Mouse (Mus musculus): Measurements from ENCODE around the gene Egfl6.

Egfl6 gene

GRCm38 (mm10) chrX:166515923-166516322 is 69.6 kb downstream of the Egfl6 start:
- no peak for DNase-seq

DNA sequence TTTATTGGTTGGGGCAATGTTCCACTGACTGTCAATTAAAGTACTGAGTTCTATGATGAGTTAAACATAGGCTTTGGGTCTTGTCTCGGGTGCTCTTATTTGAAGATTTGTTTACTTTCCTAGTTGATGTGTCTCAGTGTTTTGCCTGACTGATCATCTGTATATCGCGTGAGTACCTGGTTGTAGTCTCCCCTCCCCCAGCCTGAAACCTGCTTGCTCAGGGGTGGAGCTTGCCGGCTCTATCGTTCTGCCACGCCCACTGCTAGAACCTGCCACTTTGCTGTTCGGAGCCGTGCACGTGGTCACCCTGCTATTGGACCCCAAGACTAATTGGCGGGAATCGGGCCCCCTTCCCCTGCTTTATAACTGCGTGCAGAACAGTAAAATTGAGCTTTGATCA is 71.5 kb downstream of the Egfl6 start:
- DNase-seq = peak; percentile 25

GRCm38 (mm10) chrX:166512071-166512470 is 73.4 kb downstream of the Egfl6 start:
- DNase-seq = no peak

DNA sequence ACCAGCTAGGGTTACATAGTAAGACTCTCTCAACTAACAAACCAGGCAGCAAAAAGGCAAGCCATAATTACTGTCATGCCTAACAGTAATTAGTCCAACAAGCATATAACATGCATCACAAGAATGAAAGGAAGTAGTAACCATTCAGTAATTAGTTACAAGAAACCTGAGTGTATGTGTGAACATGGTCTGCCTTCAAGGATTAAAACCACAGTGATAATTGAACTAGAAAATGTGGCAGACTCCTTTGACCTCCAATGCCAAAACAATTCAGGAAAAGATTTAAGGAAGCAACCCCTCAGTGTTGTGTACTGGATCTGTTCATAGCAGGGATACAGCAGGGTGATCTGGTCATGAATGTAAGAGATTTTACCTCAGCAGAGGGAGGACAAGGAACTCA is 74.4 kb downstream of the Egfl6 start:
- DNase-seq = no peak

- DNase-seq = peak; percentile 95
Measured at GRCm38 (mm10) chrX:166509761-166510738, 75.5 kb downstream of the Egfl6 start.

DNA sequence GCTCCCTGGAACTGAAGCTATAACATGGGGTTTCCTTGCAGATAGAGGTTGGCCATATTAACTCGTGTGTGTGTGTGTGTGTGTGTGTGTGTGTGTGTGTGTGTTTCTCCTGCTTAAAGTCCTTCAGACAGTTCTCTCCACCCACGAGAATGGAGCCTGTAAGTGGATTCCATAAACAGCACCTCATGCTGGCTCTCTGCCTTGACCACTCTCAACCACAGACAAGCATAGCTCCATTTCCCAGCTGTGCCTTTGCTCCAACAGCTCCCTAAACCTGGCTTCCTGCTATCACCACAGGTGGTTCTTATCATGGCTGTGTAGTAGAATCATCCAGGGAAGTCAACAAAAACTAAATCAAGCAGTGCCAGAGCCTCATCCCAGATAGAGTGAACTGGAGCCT is 81.1 kb downstream of the Egfl6 start:
- DNase-seq = no peak

GRCm38 (mm10) chrX:166499496-166500190 is 85.9 kb downstream of the Egfl6 start:
- no peak for DNase-seq

GRCm38 (mm10) chrX:166497771-166498170 is 87.7 kb downstream of the Egfl6 start:
- DNase-seq = no peak

GRCm38 (mm10) chrX:166495052-166495451 is 90.5 kb downstream of the Egfl6 start:
- no peak for DNase-seq

DNA sequence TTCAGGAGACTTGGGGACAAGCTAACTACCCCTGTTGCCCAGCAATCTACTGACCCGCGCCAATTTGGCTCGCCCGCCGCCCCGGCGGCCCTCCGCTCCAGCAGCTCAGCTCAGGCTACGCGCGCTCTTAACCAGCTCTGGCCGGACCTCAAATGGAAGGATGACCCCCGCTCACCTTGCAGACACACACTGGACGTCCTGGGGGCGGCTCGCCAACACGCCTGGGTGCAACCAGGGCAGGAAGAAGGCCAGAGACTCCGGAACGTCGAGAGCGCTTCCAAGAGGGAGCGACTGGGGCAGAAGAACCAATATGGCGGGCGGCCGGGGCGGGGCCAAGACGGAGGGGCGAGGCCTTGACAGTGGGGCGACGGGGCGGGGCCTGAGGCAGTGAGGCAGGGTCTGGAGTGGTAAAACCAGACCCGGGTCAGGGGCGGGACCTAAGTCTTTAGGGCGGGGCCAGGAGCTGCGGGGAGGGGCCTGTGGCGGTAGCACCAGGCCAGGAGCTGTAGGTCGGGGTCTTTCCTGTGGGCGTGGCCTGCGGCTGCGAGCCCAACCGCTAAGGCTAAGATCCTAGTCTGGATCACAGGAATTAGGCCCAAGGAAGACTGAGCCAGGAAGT is 106.0 kb downstream of the Egfl6 start, which contains the start of gene Rab9:
TSS of gene Rab9 (minus strand) at position 503 of the 619 bp plus-strand sequence.
- DNase-seq = peak; percentile 95

DNA sequence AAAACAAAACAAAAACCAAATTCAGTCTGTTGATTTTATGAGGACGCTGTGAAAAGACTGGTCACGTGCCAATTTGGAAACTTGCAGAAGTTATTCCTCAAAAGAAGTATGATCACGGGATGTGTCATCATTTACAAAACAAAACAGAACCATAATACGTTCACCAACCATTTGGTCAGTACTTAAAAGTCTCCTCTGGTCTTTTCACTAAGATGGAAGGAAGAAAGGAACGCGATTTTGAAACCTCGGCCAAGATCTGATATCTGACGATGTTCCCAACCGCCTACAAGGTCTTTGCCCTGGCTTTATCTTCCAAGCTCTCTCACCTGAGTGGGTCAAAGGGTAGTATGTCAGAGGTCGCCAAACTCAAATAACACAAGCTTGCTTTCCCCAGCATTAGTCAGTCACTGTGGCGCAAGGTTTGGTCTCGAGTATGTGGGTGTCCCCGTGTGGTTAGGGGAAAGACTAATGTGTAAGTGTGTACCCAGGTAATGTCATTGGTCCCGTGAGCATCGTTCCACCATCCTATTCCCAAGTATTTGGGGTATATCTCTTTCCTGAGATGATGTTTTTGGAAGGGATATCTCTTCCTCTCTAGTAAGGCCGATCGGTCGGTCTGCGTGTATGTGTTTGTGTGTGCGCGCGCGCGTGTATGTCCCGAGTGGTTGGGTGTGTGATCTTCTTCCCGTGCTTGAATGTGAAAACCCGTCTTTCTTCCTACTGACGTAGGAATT is 106.7 kb downstream of the Egfl6 start:
- DNase-seq = peak; percentile 8

- DNase-seq = no peak
Measured at GRCm38 (mm10) chrX:166477393-166477792, 108.1 kb downstream of the Egfl6 start.
